Mouse (Mus musculus): Measurements from ENCODE around the gene Mpped1. TPM values are rescaled to one million over a fixed set of nuclear protein-coding genes. Genes with fewer than 3 reads are reported as not detected.

Gene Mpped1
- polyA plus RNA-seq, 1 experiment from 2014 or later = 4.0 TPM

DNA sequence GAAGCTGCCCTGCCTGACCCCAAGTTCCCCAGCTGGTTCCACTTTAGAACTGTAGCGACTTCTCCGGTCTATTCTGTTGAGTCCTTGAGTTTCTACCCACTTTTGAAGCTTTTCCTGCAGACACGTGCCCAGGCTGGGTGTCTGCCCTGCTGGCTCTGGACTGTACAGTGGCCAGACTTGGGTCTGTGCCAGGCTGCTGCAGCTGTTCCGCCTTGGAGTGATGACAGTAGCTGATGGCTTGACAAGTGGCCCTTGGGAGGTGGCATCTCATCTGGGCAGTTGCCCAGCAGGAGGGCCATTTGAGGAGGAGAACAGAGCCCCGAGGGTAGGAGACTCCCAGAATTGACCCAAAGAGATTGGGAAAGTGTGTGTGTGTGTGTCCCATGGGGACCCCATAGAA is 6.8 kb upstream of the Mpped1 start:
- Histone ChIP-seq H3K27me3 (replicated peaks) (0 out of 2 replicates have a peak, but pooled peaks cover 4% of the 10 kb centered on the region), H3K4me1 (no peaks in the 10 kb centered on the region), H3K4me3 (no peak overlapping the region), H3K9me3 (no peaks in the 10 kb centered on the region), H3K4me2 (replicated peaks) (no peak overlapping the region), H3K36me3 (no peaks in the 10 kb centered on the region), H3K9ac (no peak overlapping the region), H3K27ac (no peak overlapping the region)
- ATAC-seq (ENCODE audit: low FRiP score, low read depth) = no peak
- 74% methylated on average over 5 of the region's 5 CpGs for WGBS

GRCm38 (mm10) chr15:83772953-83773352 is 6.3 kb upstream of the Mpped1 start:
- H3K27me3 ChIP-seq (replicated peaks) = peaks cover 9% of the 10 kb centered on the region; the same call in 1 of the 2 replicates
- 91% methylated on average over 4 of the region's 4 CpGs for WGBS

GRCm38 (mm10) chr15:83774922-83775321 is 4.3 kb upstream of the Mpped1 start:
- no peak overlapping the region for H3K4me2 ChIP-seq (replicated peaks)
- ATAC-seq (ENCODE audit: low FRiP score, low read depth) = no peak
- no peak overlapping the region for H3K27ac ChIP-seq
- no peak overlapping the region for H3K9ac ChIP-seq
- no peaks in the 10 kb centered on the region for H3K9me3 ChIP-seq
- H3K27me3 ChIP-seq (replicated peaks) = peaks cover 25% of the 10 kb centered on the region
- H3K4me3 ChIP-seq = no peak overlapping the region
- peaks cover 2% of the 10 kb centered on the region; the same call in 1 of the 2 replicates for H3K4me1 ChIP-seq
- H3K36me3 ChIP-seq = no peaks in the 10 kb centered on the region
- 74% methylated on average over 4 of the region's 4 CpGs for WGBS

More at GRCm38 (mm10) chr15:83772953-83773352, 6.3 kb upstream of the Mpped1 start:
- H3K4me3 ChIP-seq = no peak overlapping the region
- no peak overlapping the region for H3K9ac ChIP-seq
- no peaks in the 10 kb centered on the region for H3K36me3 ChIP-seq
- no peaks in the 10 kb centered on the region for H3K4me1 ChIP-seq
- no peak overlapping the region for H3K27ac ChIP-seq
- H3K9me3 ChIP-seq = no peaks in the 10 kb centered on the region
- no peak overlapping the region for H3K4me2 ChIP-seq (replicated peaks)
- ATAC-seq (ENCODE audit: low FRiP score, low read depth) = no peak

DNA sequence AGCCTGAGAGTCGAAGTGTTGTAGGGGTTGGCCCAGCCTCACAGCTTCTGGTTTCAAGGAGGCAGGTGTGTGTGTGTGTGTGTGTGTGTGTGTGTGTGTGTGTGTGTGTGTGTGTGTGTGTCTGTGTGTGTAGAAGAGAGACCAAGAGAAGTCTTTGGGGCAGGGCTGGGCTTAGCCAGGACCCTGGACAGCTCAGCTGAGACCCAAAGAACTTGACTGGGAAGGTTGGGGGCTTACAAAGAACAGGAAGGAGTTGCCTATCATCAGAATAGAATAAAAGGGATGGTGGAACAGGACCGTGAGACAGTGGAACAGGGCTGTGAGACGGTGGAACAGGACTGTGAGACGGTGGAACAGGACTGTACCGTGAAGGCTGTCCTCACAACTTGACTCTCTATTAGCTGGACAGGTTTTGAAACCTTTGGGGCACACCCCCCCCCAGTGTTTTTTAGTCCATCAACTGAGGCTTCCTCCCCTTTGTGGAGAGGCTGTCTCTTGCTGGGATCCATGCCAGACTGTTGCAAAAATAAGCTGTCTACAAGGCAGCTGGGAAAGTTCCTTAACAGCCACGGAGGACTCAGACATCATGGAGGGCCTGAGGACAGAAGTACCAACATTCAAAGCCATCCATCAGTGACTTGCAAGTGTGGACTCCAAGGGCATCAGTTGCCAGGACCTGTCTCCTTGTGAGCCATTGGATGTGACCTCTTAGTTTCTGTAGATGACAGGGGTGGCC is 2.8 kb upstream of the Mpped1 start:
- Histone ChIP-seq H3K9me3 (no peaks in the 10 kb centered on the region), H3K27me3 (replicated peaks) (peaks cover 39% of the 10 kb centered on the region), H3K36me3 (no peaks in the 10 kb centered on the region), H3K27ac (no peak overlapping the region), H3K4me1 (peaks cover 14% of the 10 kb centered on the region), H3K4me2 (replicated peaks) (no peak overlapping the region), H3K9ac (no peak overlapping the region), H3K4me3 (no peak overlapping the region)
- WGBS = 81% methylated on average over 6 of the region's 6 CpGs
- ATAC-seq (ENCODE audit: low FRiP score, low read depth) = no peak

- Histone ChIP-seq H3K4me3 (no peak overlapping the region), H3K36me3 (no peaks in the 10 kb centered on the region), H3K9ac (no peak overlapping the region), H3K4me2 (replicated peaks) (no peak overlapping the region), H3K9me3 (no peaks in the 10 kb centered on the region), H3K27ac (no peak overlapping the region), H3K4me1 (peaks cover 14% of the 10 kb centered on the region), H3K27me3 (replicated peaks) (peaks cover 36% of the 10 kb centered on the region)
- no peak for ATAC-seq (ENCODE audit: low FRiP score, low read depth)
- WGBS = 68% methylated on average over 6 of the region's 6 CpGs
These were observed 1.8 kb upstream of the Mpped1 start for GRCm38 (mm10) chr15:83777476-83777875.

GRCm38 (mm10) chr15:83779855-83780740 is 831 bp downstream of the Mpped1 start:
- H3K27ac ChIP-seq = no peak overlapping the region
- ATAC-seq (ENCODE audit: low FRiP score, low read depth) = 0 out of 2 replicates have a peak, but pooled peaks have one; percentile 29
- H3K4me2 ChIP-seq (replicated peaks) = peak overlapping the region; percentile 95
- H3K4me1 ChIP-seq = peaks cover 14% of the 10 kb centered on the region
- 3% methylated on average over 53 of the region's 92 CpGs for WGBS
- H3K4me3 ChIP-seq = peak overlapping the region; percentile 62
- no peaks in the 10 kb centered on the region for H3K36me3 ChIP-seq
- no peaks in the 10 kb centered on the region for H3K9me3 ChIP-seq
- peaks cover 39% of the 10 kb centered on the region for H3K27me3 ChIP-seq (replicated peaks)
- peak overlapping the region; percentile 74 for H3K9ac ChIP-seq

GRCm38 (mm10) chr15:83781304-83781703 is 2.0 kb downstream of the Mpped1 start:
- 82% methylated on average over 11 of the region's 11 CpGs for WGBS
- H3K27ac ChIP-seq = no peak overlapping the region
- H3K36me3 ChIP-seq = no peaks in the 10 kb centered on the region
- peaks cover 39% of the 10 kb centered on the region for H3K27me3 ChIP-seq (replicated peaks)
- no peak for ATAC-seq (ENCODE audit: low FRiP score, low read depth)
- H3K4me3 ChIP-seq = no peak overlapping the region
- H3K9ac ChIP-seq = no peak overlapping the region
- peaks cover 14% of the 10 kb centered on the region for H3K4me1 ChIP-seq
- H3K4me2 ChIP-seq (replicated peaks) = no peak overlapping the region
- no peaks in the 10 kb centered on the region for H3K9me3 ChIP-seq

GRCm38 (mm10) chr15:83782284-83782683 is 3.0 kb downstream of the Mpped1 start:
- Histone ChIP-seq H3K36me3 (no peaks in the 10 kb centered on the region), H3K9me3 (no peaks in the 10 kb centered on the region), H3K27ac (no peak overlapping the region), H3K4me3 (no peak overlapping the region), H3K27me3 (replicated peaks) (peaks cover 39% of the 10 kb centered on the region), H3K4me1 (peaks cover 14% of the 10 kb centered on the region), H3K9ac (no peak overlapping the region), H3K4me2 (replicated peaks) (no peak overlapping the region)
- ATAC-seq (ENCODE audit: low FRiP score, low read depth) = no peak
- WGBS = 77% methylated on average over 9 of the region's 9 CpGs

DNA sequence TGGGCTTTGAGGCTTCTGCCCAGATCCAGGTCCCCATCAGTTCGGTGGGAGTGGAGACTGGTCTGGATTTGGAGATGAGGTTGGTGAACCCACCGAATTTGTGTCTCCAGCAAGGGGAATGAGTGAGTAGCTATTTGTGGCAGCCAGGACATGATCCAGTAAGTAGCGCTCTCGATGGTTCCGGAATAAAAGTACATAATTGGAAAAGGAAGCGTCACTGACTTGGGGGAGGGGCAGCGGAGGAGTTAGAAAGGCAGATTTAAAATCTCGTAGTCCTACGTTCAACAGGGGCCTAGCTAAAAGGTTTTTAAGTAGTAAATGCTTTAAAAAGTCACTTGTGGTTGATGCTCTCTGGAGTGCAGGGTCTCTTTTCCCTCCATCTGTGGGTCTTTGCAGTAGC is 5.5 kb downstream of the Mpped1 start:
- ATAC-seq (ENCODE audit: low FRiP score, low read depth) = no peak
- H3K4me1 ChIP-seq = peaks cover 12% of the 10 kb centered on the region
- H3K9me3 ChIP-seq = no peaks in the 10 kb centered on the region
- no peak overlapping the region for H3K4me2 ChIP-seq (replicated peaks)
- no peaks in the 10 kb centered on the region for H3K36me3 ChIP-seq
- no peak overlapping the region for H3K9ac ChIP-seq
- H3K4me3 ChIP-seq = no peak overlapping the region
- H3K27me3 ChIP-seq (replicated peaks) = peaks cover 17% of the 10 kb centered on the region
- no peak overlapping the region for H3K27ac ChIP-seq
- 76% methylated on average over 9 of the region's 9 CpGs for WGBS

- H3K9ac ChIP-seq = no peak overlapping the region
- no peaks in the 10 kb centered on the region for H3K27me3 ChIP-seq (replicated peaks)
- WGBS = 75% methylated on average over 9 of the region's 9 CpGs
- H3K36me3 ChIP-seq = no peaks in the 10 kb centered on the region
- H3K4me1 ChIP-seq = no peaks in the 10 kb centered on the region
- H3K9me3 ChIP-seq = no peaks in the 10 kb centered on the region
- H3K27ac ChIP-seq = no peak overlapping the region
- H3K4me2 ChIP-seq (replicated peaks) = no peak overlapping the region
- no peak for ATAC-seq (ENCODE audit: low FRiP score, low read depth)
- H3K4me3 ChIP-seq = no peak overlapping the region
These were observed 9.8 kb downstream of the Mpped1 start for GRCm38 (mm10) chr15:83789046-83789445.

- 69% methylated on average over 7 of the region's 7 CpGs for WGBS
- H3K4me3 ChIP-seq = no peak overlapping the region
- H3K9ac ChIP-seq = no peak overlapping the region
- H3K36me3 ChIP-seq = no peaks in the 10 kb centered on the region
- no peaks in the 10 kb centered on the region for H3K27me3 ChIP-seq (replicated peaks)
- H3K4me2 ChIP-seq (replicated peaks) = no peak overlapping the region
- no peak overlapping the region for H3K27ac ChIP-seq
- no peaks in the 10 kb centered on the region for H3K9me3 ChIP-seq
- ATAC-seq (ENCODE audit: low FRiP score, low read depth) = no peak
- H3K4me1 ChIP-seq = peaks cover 6% of the 10 kb centered on the region; the same call in 1 of the 2 replicates
These were observed 17.7 kb downstream of the Mpped1 start for GRCm38 (mm10) chr15:83796924-83797323.

- no peaks in the 10 kb centered on the region for H3K36me3 ChIP-seq
- H3K27me3 ChIP-seq (replicated peaks) = no peaks in the 10 kb centered on the region
- H3K4me2 ChIP-seq (replicated peaks) = no peak overlapping the region
- no peak for ATAC-seq (ENCODE audit: low FRiP score, low read depth)
- 83% methylated on average over 11 of the region's 11 CpGs for WGBS
- H3K9me3 ChIP-seq = no peaks in the 10 kb centered on the region
- H3K9ac ChIP-seq = no peak overlapping the region
- H3K4me1 ChIP-seq = peaks cover 6% of the 10 kb centered on the region; the same call in 1 of the 2 replicates
- no peak overlapping the region for H3K4me3 ChIP-seq
- H3K27ac ChIP-seq = no peak overlapping the region
These were observed 19.7 kb downstream of the Mpped1 start for GRCm38 (mm10) chr15:83798964-83799363.

All from neural tube, embryonic 12.5 days (tissue).